Mouse (Mus musculus): Measurements from ENCODE around the gene Syt16. TPM values are rescaled to one million over a fixed set of nuclear protein-coding genes. Genes with fewer than 3 reads are reported as not detected.

Gene Syt16
- polyA plus RNA-seq, 1 experiment from 2014 or later: 0.12 TPM

DNA sequence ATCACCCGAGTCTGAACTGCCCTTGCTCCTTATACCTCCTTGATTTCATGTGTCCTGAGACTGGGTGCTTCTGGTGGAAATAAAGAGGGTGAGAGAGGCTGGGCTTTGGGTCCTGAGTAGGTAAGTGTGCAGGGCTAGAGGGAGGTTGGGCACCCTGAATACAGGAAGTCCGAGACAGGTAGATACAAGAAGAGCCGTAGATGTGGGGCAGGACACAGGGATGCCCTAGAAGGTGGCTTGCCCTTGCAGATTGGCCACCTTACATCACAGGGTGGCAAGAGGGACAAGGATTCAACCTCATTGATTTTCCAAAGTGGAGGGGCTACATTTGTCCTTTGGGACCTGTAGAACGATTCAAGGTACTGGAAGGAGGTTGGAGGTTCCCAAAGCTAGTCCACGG, 45.8 kb downstream of the Syt16 start:
- no peaks in the 10 kb centered on the region for H3K36me3 ChIP-seq (ENCODE audit: control insufficient read depth, insufficient read depth)
- no peak overlapping the region for H3K4me3 ChIP-seq (ENCODE audit: low read depth, low read length)
- 68% methylated on average over 5 of the region's 5 CpGs for WGBS (ENCODE audit: insufficient replicate concordance)

DNA sequence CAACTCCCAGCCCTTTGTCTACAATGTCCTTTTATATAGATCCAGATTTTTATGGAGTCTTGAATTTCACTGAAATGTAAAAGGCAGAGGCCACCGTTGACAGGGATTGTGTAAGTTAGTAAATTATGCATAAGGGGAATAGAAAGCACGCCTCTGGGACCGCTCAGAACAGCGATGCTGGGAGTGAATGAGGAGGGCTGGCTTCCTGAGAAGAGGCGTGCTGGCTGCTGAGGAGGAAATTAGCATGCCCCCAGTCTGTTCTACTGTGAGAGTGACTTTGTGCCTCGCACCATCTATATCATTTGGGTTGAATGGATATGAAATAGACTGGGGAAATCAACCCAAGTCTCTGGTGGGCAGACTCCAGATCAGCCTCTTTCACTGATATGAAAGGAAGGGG, 46.3 kb downstream of the Syt16 start:
- H3K4me1 ChIP-seq (ENCODE audit: control insufficient read depth, low read depth, low read length): no peaks in the 10 kb centered on the region
- no peaks in the 10 kb centered on the region for H3K36me3 ChIP-seq (ENCODE audit: control insufficient read depth, insufficient read depth)
- no peaks in the 10 kb centered on the region for H3K9me3 ChIP-seq (replicated peaks; ENCODE audit: control insufficient read depth, low read length)
- 43% methylated on average over 6 of the region's 6 CpGs for WGBS (ENCODE audit: insufficient replicate concordance)
- H3K27ac ChIP-seq (ENCODE audit: low read length): no peak overlapping the region
- H3K9ac ChIP-seq (ENCODE audit: low read depth, low read length): no peak overlapping the region
- H3K4me3 ChIP-seq (ENCODE audit: low read depth, low read length): no peak overlapping the region
- no peaks in the 10 kb centered on the region for H3K27me3 ChIP-seq (ENCODE audit: control insufficient read depth, insufficient read depth, low read depth, low read length)
- ATAC-seq (ENCODE audit: low read depth): no peak
- no peak overlapping the region for H3K4me2 ChIP-seq (ENCODE audit: low read depth, low read length)

More for the DNA sequence above, 45.8 kb downstream of the Syt16 start:
- no peaks in the 10 kb centered on the region for H3K4me1 ChIP-seq (ENCODE audit: control insufficient read depth, low read depth, low read length)
- ATAC-seq (ENCODE audit: low read depth): no peak
- no peak overlapping the region for H3K27ac ChIP-seq (ENCODE audit: low read length)
- no peaks in the 10 kb centered on the region for H3K9me3 ChIP-seq (replicated peaks; ENCODE audit: control insufficient read depth, low read length)
- no peaks in the 10 kb centered on the region for H3K27me3 ChIP-seq (ENCODE audit: control insufficient read depth, insufficient read depth, low read depth, low read length)
- H3K9ac ChIP-seq (ENCODE audit: low read depth, low read length): no peak overlapping the region
- H3K4me2 ChIP-seq (ENCODE audit: low read depth, low read length): no peak overlapping the region

DNA sequence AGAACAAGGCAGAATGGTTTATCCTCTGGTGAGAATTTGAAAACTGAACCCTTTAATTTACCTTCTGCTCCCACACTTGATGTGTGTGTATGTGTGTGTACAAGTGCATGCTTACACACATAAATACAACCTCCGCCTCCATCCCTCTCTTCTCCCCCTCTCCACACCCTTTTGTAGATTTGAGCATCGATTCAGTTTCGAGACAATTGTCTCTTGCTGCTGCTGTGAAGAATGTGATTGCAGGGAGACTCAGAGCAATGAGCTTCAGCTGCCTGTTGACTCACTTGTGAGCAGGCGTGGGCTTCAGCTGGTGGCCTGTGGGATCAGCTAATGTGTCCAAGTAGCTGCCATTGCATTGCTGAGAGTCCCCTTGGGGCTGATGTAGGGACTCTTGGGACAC, 46.8 kb downstream of the Syt16 start:
- H3K4me3 ChIP-seq (ENCODE audit: low read depth, low read length): no peak overlapping the region
- H3K4me2 ChIP-seq (ENCODE audit: low read depth, low read length): no peak overlapping the region
- H3K4me1 ChIP-seq (ENCODE audit: control insufficient read depth, low read depth, low read length): no peaks in the 10 kb centered on the region
- no peak overlapping the region for H3K27ac ChIP-seq (ENCODE audit: low read length)
- H3K36me3 ChIP-seq (ENCODE audit: control insufficient read depth, insufficient read depth): no peaks in the 10 kb centered on the region
- H3K9ac ChIP-seq (ENCODE audit: low read depth, low read length): no peak overlapping the region
- no peaks in the 10 kb centered on the region for H3K9me3 ChIP-seq (replicated peaks; ENCODE audit: control insufficient read depth, low read length)
- ATAC-seq (ENCODE audit: low read depth): no peak
- no peaks in the 10 kb centered on the region for H3K27me3 ChIP-seq (ENCODE audit: control insufficient read depth, insufficient read depth, low read depth, low read length)
- 66% methylated on average over 4 of the region's 4 CpGs for WGBS (ENCODE audit: insufficient replicate concordance)

DNA sequence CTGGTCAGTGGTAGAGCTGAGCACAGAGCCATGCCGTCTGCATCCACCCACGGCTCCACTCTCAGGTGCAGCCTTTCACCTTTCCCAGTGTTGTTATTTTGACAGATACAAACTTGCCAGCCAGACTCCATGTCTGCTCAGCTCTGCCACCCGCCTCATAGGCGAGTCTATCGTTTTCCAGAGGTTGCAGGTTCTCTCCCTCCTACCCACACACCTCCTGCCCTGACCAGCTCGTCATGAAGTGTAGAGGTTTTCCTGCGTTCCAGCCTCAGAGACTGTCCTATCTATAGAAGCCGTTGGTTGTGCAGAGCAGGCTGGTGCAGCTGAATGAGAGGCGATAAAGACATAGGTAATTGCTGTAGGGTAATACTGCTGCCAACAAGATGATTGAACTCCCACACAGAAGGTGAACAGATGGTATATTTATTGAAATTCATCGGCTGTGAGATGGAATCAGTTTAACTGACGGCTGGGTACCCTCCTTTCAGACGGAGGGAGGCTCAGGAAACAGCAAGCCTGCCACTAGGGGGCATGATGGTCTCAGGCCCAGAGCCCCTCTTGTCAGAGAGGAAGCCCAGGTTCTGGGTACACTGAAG, 58.0 kb downstream of the Syt16 start:
- H3K27me3 ChIP-seq (ENCODE audit: control insufficient read depth, insufficient read depth, low read depth, low read length): no peaks in the 10 kb centered on the region
- H3K4me2 ChIP-seq (ENCODE audit: low read depth, low read length): no peak overlapping the region
- WGBS (ENCODE audit: insufficient replicate concordance): 45% methylated on average over 12 of the region's 12 CpGs
- no peaks in the 10 kb centered on the region for H3K9me3 ChIP-seq (replicated peaks; ENCODE audit: control insufficient read depth, low read length)
- no peak for ATAC-seq (ENCODE audit: low read depth)
- H3K27ac ChIP-seq (ENCODE audit: low read length): no peak overlapping the region
- no peak overlapping the region for H3K9ac ChIP-seq (ENCODE audit: low read depth, low read length)
- no peaks in the 10 kb centered on the region for H3K4me1 ChIP-seq (ENCODE audit: control insufficient read depth, low read depth, low read length)
- H3K4me3 ChIP-seq (ENCODE audit: low read depth, low read length): no peak overlapping the region
- no peaks in the 10 kb centered on the region for H3K36me3 ChIP-seq (ENCODE audit: control insufficient read depth, insufficient read depth)

DNA sequence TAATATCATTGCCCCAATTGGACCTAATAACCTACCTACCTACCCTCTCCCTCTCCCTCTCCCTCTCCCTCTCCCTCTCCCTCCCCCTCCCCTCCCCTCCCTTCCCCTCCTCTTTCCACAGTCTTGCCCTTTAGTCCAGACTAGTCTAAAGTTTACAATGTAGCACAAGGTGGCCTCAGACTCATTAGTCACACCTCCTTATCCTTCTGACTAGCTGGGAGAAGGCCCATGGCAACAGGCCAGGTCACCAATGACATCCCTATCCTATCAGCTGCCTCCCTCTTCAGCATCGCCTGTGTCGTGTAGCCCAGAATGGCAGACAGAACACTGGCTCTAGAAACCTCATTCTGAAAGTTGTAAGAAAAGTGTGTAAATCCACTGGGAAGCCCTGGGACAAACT, 58.7 kb downstream of the Syt16 start:
- Histone ChIP-seq H3K9me3 (replicated peaks; ENCODE audit: control insufficient read depth, low read length) (no peaks in the 10 kb centered on the region), H3K4me1 (ENCODE audit: control insufficient read depth, low read depth, low read length) (no peaks in the 10 kb centered on the region), H3K27me3 (ENCODE audit: control insufficient read depth, insufficient read depth, low read depth, low read length) (no peaks in the 10 kb centered on the region), H3K4me2 (ENCODE audit: low read depth, low read length) (no peak overlapping the region), H3K27ac (ENCODE audit: low read length) (no peak overlapping the region), H3K4me3 (ENCODE audit: low read depth, low read length) (no peak overlapping the region), H3K9ac (ENCODE audit: low read depth, low read length) (no peak overlapping the region), H3K36me3 (ENCODE audit: control insufficient read depth, insufficient read depth) (no peaks in the 10 kb centered on the region)
- no peak for ATAC-seq (ENCODE audit: low read depth)
- 65% methylated on average over 2 of the region's 2 CpGs for WGBS (ENCODE audit: insufficient replicate concordance)

DNA sequence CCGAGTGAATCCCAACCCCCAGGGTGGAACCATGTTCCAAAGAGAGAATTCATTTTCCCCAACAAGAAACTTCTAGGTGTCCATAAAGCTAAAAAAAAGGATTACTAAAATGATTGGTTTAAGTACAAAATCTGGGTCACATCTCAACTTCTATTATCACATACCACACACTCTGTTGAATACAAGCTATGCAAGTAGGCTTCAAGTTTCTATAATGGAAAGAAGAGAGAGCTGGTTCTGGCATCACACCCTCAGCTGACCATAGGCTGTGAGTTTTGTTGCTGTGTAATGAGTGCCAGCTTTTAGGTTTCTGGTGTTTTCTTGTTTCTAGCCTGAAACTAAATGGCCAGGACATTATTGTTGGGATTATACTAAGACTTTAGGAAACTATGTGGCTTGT, 65.1 kb downstream of the Syt16 start:
- Histone ChIP-seq H3K4me2 (ENCODE audit: low read depth, low read length) (no peak overlapping the region), H3K36me3 (ENCODE audit: control insufficient read depth, insufficient read depth) (no peaks in the 10 kb centered on the region), H3K27me3 (ENCODE audit: control insufficient read depth, insufficient read depth, low read depth, low read length) (no peaks in the 10 kb centered on the region), H3K27ac (ENCODE audit: low read length) (no peak overlapping the region), H3K4me1 (ENCODE audit: control insufficient read depth, low read depth, low read length) (no peaks in the 10 kb centered on the region), H3K9me3 (replicated peaks; ENCODE audit: control insufficient read depth, low read length) (no peaks in the 10 kb centered on the region), H3K4me3 (ENCODE audit: low read depth, low read length) (no peak overlapping the region), H3K9ac (ENCODE audit: low read depth, low read length) (no peak overlapping the region)
- ATAC-seq (ENCODE audit: low read depth): no peak
- 82% methylated on average over 1 of the region's 1 CpGs for WGBS (ENCODE audit: insufficient replicate concordance)

DNA sequence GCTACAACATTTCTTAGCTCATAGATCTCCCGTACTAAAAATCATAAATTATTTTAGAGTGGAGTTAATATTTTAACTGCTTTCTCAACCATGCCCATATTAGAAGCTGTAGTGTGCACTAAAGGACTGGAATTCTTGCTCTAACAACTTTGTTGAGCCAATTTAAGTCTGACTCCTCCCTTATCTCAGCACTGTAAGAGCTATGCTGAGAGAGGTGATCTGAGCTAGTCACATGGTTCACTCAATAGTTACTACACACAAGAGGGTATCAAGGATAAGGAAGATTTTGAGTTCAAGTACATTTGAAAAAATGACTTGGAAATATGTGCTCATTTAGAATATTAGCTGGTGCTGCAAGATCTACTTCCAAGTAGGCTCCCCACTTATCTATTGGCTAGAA, 71.5 kb downstream of the Syt16 start:
- Histone ChIP-seq H3K4me2 (ENCODE audit: low read depth, low read length) (no peak overlapping the region), H3K27me3 (ENCODE audit: control insufficient read depth, insufficient read depth, low read depth, low read length) (no peaks in the 10 kb centered on the region), H3K4me3 (ENCODE audit: low read depth, low read length) (no peak overlapping the region), H3K36me3 (ENCODE audit: control insufficient read depth, insufficient read depth) (no peaks in the 10 kb centered on the region), H3K9ac (ENCODE audit: low read depth, low read length) (no peak overlapping the region), H3K4me1 (ENCODE audit: control insufficient read depth, low read depth, low read length) (no peaks in the 10 kb centered on the region; the same call in 1 of the 2 replicates), H3K27ac (ENCODE audit: low read length) (no peak overlapping the region), H3K9me3 (replicated peaks; ENCODE audit: control insufficient read depth, low read length) (no peaks in the 10 kb centered on the region)
- WGBS (ENCODE audit: insufficient replicate concordance): 64% methylated on average over 1 of the region's 1 CpGs
- ATAC-seq (ENCODE audit: low read depth): no peak

DNA sequence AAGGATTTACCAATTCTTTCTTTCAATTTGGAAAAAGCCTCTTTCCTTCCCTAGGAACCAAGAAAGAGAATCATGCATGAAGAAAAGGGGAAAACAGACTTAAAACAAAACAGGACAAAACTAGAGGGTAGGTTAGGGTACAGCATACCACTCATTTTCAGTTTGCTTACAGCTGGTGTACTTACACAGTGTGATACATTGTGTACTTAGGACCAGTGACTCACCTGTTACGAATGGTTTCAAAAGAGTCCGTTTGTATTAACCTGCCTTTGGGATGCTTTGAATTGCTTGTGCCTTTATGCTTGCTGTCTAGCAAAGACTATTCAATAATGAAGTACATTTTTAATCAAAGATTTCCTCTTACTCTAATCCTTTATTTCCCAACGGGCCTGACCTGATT, 78.1 kb downstream of the Syt16 start:
- 61% methylated on average over 3 of the region's 3 CpGs for WGBS (ENCODE audit: insufficient replicate concordance)
- Histone ChIP-seq H3K9me3 (replicated peaks; ENCODE audit: control insufficient read depth, low read length) (no peaks in the 10 kb centered on the region), H3K4me2 (ENCODE audit: low read depth, low read length) (no peak overlapping the region), H3K4me1 (ENCODE audit: control insufficient read depth, low read depth, low read length) (no peaks in the 10 kb centered on the region; the same call in 1 of the 2 replicates), H3K27ac (ENCODE audit: low read length) (no peak overlapping the region), H3K36me3 (ENCODE audit: control insufficient read depth, insufficient read depth) (no peaks in the 10 kb centered on the region), H3K27me3 (ENCODE audit: control insufficient read depth, insufficient read depth, low read depth, low read length) (no peaks in the 10 kb centered on the region), H3K4me3 (ENCODE audit: low read depth, low read length) (no peak overlapping the region), H3K9ac (ENCODE audit: low read depth, low read length) (no peak overlapping the region)
- ATAC-seq (ENCODE audit: low read depth): 0 out of 2 replicates have a peak, but pooled peaks have one; percentile 47

DNA sequence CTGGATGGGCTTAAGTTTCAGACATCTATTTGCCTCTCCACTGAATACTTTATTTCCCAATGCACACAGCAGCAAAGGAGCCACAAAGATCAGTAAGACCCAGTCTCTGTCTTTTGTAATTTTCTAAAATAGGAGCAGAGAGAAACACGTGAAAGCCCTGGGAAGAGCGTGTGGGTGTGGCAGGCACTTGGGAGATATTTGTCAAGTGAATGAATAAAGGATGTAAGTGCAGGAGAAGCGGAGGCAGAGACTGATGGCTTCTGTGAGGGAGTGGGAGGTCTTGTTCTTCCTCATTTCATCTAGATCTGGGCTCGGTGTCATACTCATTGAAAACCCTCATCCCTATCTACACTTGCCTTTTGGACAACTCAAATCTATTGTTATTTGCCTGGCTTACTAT, 78.6 kb downstream of the Syt16 start:
- Histone ChIP-seq H3K4me1 (ENCODE audit: control insufficient read depth, low read depth, low read length) (no peaks in the 10 kb centered on the region; the same call in 1 of the 2 replicates), H3K9ac (ENCODE audit: low read depth, low read length) (no peak overlapping the region), H3K27me3 (ENCODE audit: control insufficient read depth, insufficient read depth, low read depth, low read length) (no peaks in the 10 kb centered on the region), H3K4me2 (ENCODE audit: low read depth, low read length) (no peak overlapping the region), H3K36me3 (ENCODE audit: control insufficient read depth, insufficient read depth) (no peaks in the 10 kb centered on the region), H3K27ac (ENCODE audit: low read length) (no peak overlapping the region), H3K4me3 (ENCODE audit: low read depth, low read length) (no peak overlapping the region), H3K9me3 (replicated peaks; ENCODE audit: control insufficient read depth, low read length) (no peaks in the 10 kb centered on the region)
- WGBS (ENCODE audit: insufficient replicate concordance): 55% methylated on average over 4 of the region's 4 CpGs
- ATAC-seq (ENCODE audit: low read depth): no peak

Data from liver, embryonic 16.5 days (tissue).